Mouse (Mus musculus): ENCODE measurements around the gene B4galnt1. TPM values are rescaled to one million over a fixed set of nuclear protein-coding genes. Genes with fewer than 3 reads are reported as not detected.
"Not testable (repeated sequence)": the region's sequence is repeated elsewhere in the genome, so short reads cannot be mapped to it uniquely, and the experiment has no call there.

The B4galnt1 gene
- 1 to 10 TPM; 3.4 to 3.6 TPM for total RNA-seq (2021)
- long read RNA-seq, experiment 1, partial matches to known transcripts = 2 of 13 reads
- long read RNA-seq, experiment 1, other reads (novel, unspliced or antisense) = 4 of 13 reads
- long read RNA-seq, experiment 2, partial matches to known transcripts = 1 of 8 reads
- long read RNA-seq, experiment 2, other reads (novel, unspliced or antisense) = 5 of 8 reads

DNA sequence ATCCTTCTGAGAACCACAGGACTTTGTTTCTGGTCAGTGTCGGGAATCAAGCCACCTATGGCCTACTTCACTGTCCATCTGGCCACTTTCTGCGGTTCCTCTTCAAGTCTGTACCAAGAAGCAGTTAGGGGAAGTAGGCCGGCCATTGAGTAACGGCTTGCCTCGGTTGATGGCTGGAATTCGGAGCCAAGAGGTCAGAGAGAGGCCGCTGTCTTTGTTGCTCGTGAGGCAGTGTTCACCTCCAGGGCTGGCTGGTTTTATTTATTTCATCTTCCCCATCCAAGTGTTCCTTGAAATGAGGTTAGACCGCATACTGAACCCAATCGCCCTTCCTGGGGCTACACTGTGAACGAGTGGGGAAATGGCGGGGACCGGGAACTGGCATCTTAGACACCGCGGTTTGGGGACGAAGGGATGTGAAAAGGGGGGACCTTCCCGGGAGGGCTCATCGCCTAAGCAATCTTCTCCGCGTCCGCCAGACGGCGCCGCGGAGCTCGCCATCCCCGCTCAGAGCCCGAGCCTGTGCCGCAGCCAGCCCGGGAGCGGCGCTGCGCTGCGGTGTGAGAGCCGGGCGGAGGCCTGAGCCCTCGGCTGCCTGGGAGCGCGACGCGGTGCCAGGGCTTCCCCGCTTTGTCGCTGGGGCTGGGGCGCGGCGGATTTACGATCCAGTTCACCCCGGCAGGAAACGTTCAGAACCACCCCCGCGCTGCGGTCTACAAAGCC lies at the start of gene B4galnt1:
Gene B4galnt1, plus strand, starts transcription at position 595 of the 723 bp plus-strand sequence.
- peak; percentile 57 to 75 for DNase-seq (ENCODE audit: low spot score in 2 of 2)

DNA sequence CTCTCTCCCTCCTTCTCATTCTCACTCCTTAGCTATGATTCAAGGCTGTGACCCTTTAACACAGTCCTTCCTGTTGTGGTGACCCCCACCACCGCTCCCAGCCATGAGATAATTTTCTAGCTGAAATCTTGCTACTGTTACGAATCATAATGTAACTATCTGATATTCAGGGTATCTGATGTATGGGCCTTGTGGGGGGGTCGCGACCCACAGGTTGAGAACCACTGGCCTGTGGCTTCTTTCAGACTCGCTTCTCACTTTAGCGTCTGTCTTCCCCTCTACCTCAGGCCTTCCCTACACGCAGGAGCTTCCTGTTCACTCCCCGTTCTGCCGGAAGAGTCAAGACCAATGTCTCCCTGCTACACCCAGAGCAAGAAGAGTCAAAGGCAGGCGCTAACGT lies 46.6 kb upstream of the B4galnt1 start:
- DNase-seq (ENCODE audit: low spot score in 2 of 2) = no peak

DNA sequence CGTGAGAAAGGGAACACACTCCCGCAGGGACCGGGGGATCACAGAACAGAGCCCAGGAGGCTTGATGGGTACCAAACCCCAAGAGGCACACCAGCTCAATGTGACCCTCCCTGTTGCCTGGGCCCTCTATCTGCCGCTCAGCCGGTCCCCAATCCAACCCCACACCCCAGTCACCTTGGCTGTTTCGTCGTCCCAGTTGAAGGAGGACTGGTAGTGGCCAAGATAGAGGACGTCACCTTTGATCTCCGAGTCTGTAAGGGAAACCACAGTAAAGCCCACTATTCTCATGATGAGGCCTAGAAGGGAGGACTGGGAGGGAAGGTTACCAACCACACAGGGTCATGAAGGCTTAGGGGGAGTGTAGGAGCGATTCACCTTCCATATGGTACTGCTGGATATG lies 45.8 kb upstream of the B4galnt1 start:
- no peak for DNase-seq (ENCODE audit: low spot score in 2 of 2)

DNA sequence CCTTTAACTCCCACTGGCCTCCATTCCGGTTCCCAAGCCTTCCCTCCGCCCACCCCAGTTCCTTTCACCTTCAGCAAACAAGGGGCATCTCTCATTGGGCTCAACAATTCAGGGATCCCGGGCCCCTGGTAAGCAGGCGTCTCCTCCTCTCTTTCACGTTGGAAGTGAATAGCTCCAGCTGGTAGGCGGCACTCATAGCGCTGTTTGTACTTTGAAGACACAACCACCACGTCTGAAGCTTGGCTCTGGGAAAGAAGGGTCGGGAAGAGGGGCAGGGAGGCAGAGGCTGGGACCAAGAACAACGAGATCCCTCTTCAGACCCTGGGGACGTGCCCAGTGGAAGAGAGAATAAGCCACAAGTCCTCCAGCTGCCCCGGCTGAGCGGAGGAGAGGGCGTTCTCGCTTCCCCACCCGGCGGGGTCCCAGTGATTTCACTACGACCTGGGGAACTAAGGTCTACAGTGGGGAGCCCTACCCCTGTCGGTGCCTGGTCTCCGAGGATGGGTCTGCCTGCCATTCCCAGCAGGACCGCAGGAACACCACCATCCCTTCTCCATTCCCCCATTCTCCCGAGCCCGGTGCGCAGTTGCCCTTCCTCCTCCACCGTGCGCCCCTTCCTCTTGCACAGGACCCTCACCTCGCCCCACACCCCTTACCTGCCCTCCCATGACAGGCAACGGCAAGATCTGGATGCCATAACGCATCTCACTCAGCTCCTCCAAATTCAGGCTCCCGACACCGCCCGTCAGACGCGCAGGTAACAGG lies 44.5 kb upstream of the B4galnt1 start:
- DNase-seq (ENCODE audit: low spot score in 2 of 2) = no peak

DNA sequence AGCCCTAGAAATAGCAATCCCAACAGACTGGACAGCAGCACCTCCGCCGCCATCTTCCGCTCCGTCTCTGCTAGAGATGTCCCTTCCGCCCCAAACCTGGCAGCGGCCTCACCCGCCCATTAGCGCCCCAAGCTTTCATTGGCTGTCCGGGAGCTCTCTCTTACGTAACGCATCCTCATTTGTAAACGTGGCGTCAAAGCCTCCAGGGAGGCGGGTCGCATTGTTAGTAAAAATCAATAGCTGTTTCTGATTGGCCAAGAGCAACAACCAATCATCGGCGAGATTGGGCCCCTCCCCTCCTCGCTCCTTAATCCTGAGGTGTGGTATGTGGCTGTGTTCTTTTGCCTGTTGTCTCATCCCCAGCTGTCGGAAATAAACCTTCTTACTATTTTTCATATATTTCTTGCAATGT lies 44.0 kb upstream of the B4galnt1 start, which contains the start of gene Os9:
Gene Os9, minus strand, starts transcription at position 66 of the 412 bp plus-strand sequence.
- peak; percentile 90 to 96 for DNase-seq (ENCODE audit: low spot score in 2 of 2)

DNA sequence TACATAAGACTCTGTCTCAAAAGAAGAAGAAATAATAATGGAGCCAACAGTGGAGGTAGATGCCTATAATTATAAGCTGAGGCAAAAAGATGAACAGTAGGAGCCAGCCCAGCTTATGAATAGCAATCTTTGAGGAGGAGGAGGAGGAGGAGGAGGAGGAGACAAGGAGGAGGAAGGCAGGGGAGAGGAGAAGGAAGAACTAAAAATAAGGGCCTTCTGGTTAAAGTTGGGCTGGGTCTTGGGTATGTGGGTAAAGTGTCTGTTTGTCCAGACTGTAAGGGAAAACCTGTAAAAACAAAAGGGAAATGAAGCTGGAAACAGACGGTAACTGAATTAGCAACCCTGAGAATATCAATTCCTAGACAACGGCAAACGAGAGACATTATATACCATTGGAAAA lies 43.0 kb upstream of the B4galnt1 start:
- no peak for DNase-seq (ENCODE audit: low spot score in 2 of 2)

DNA sequence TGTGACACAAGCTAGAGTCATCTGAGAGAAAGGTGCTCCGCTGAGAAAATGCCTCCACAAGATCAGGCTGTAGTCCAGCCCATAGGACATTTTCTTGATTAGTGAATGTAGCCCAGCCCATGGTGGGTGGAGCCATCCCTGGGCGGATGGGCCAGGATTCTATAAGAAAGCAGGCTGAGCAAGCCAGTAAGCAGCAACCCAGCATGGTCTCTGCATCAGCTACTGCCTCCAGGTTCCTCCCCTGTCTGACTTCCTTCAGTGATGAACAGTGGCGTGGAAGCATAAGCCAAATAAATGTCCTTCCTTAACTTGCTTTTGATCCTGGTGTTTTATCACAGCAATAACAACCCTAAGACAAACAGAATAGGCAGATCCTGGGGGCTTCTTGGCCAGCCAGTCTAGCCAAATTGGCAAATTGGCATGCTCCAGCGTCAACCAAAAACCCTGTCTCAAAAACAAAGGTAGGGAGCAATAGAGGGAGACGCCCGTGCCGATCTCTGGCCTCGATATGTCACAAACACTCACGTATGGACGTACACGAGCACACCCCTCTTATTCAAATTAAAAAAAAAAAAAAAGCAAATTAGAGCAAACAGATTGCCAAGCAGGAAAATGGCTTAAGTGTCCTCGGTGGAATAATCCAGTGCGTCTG lies 42.1 kb upstream of the B4galnt1 start:
- no peak for DNase-seq (ENCODE audit: low spot score in 2 of 2)

DNA sequence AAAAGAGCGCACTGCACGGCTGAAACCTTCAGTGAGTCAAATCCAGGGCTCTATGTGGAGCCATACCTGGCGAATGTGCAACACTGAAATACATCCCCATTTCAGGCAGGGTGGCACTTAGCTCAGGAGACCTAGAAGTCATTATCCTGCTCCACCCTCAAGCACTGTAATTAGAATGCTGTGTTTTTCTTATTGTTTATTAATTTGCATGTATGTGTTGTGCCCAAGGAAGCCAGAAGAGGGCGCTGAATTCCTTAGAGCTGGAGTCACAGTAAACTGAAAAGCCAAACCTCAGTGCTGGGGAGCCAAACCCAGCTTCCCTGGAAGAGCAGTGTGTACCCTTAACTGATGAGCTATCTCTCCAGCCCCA lies 41.6 kb upstream of the B4galnt1 start:
- peak in 1 of 2 experiments; percentile 48 for DNase-seq (ENCODE audit: low spot score in 2 of 2)

DNA sequence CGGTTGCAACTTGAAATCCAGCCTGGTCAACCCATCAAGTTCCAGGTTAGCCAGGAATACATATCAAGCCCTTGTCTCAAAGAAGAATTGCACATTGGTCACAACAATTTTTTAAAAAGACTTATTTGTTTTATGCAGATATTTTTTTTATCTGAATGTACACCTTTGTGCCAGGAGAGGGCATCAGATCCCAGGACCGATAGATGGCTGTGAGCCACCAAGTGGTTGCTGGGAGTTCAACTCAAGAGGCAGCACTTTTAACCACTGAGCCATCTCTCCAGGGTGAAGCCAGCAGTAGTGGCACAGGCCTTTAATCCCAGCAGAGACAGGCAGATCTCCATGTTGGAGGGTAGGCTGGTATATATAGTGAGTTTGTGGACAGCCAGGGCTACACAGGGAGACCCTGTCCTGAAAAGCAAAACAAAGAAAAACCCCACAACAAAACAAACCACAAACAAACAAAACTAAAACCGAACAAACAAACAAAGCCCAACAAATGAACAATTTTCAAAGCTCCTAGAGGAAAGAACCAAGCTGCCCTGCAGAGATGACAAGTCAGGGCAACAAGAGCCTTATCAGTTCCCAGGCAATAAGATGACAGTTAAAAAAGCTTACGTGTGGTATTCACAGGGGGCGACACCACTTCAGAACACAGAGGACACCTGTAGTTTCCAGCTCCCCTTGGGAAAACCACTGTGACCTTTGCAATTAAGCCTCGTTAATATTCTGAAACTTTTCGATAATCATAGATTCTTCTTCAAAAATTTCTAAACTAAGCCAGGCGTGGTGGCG lies 39.6 kb upstream of the B4galnt1 start:
- DNase-seq (ENCODE audit: low spot score in 2 of 2) = no peak

DNA sequence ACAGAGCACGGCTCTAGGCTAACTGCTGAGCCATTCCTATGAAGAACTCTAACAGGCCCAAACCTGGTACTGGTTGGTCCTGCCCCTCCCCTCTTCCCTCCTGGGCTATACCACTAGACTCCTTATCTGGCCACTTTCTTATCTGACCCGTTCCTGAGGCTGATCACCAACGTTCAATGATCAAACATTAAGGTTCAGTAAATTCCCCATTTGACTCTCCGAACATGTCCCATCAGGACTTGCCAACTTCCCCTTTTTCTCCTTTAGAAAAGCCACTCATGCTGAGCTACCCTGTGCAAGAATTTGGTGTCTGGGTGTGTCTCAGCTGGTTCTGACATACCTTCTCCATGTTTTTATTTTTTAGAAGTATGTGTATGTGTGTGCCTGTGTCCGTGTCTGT lies 38.4 kb upstream of the B4galnt1 start:
- DNase-seq (ENCODE audit: low spot score in 2 of 2) = no peak

DNA sequence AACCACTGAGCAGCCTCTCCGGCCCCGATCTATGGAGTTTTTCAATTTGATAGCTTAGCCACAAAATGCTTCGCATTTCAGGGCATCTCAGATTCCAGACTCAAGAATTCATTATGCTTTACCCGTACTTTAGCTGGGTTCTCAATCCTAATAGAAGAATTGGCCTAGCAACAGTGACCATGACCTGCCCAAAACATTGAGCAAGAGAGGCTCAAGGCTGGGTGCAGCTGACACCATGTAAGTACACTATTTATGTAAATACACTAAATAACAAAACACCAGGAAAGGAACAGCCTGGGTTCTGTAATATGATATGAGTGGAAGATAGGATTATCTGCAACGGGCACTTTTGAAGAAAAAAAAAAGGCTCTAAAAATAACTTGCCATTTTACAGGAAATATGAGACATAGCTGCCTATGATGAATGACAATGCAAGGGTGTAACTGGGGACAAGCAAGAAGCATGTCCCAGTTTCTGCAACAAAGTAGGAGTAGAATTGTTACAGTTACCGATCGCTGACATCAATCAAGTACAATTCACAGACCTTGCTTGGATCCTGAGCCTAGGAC lies 37.2 kb upstream of the B4galnt1 start:
- no peak for DNase-seq (ENCODE audit: low spot score in 2 of 2)

DNA sequence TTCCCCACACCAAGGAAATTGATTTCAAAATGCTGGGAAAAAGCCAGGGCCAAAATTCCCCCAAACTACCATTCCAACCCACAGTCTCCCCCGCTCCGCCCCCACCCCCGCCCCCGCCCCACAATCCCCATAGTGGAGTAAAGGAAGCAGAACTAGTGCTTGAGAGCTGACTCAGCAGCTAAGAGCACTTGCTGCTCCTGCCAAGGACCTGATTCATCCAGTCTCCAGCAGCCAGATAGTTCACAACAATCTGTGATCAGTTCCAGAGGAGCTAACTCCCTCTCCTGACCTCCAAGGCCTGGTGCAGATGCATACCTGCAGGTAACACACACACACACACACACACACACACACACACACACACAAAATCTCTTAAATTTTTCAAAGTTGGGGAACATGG lies 35.6 kb upstream of the B4galnt1 start:
- no peak for DNase-seq (ENCODE audit: low spot score in 2 of 2)

DNA sequence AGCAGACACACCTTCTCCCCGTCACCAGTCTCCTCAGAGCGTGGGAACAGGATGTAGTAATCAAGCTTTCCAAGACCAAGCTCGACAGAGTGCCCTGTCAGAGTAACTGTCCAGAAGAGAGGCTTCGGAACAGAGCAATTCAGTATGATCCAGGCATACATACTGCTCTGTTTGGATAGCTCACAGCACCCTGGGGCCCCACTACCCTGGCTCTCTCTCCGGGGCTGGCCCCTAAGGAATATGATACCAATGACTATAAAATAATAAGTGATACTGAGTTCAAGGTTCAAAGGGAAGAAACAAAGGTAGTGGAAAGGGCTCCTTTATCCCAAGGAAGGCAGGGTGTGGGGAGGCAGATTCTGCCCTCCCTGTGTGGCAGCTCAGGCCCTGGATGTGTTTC lies 32.6 kb upstream of the B4galnt1 start:
- no peak for DNase-seq (ENCODE audit: low spot score in 2 of 2)

DNA sequence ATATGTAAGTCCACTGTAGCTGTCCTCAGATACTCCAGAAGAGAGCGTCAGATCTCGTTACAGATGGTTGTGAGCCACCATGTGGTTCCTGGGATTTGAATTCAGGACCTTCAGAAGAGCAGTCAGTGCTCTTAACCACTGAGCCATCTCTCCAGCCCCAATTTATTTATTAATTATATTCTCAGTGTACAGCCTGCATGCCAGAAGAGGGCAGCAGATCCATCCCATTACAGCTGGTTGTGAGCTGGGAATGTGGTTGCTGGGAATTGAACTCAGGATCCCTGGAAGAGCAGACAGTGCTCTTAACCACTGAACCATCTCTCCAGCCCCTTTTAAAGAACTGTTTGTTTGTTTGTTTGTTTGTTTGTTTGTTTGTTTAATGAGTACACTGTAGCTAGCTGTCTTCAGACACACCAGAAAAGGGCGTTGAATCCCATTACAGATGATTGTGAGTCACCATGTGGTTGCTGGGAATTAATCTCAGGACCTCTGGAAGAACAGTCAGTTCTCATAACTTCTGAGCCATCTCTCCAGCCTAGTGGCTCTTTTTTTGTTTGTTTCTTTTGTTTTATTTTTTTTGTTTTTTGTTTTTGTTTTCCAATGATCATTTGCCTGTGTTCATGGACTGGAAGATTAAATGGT lies 30.5 kb upstream of the B4galnt1 start:
- not testable (repeated sequence) for DNase-seq (ENCODE audit: low spot score in 2 of 2)

DNA sequence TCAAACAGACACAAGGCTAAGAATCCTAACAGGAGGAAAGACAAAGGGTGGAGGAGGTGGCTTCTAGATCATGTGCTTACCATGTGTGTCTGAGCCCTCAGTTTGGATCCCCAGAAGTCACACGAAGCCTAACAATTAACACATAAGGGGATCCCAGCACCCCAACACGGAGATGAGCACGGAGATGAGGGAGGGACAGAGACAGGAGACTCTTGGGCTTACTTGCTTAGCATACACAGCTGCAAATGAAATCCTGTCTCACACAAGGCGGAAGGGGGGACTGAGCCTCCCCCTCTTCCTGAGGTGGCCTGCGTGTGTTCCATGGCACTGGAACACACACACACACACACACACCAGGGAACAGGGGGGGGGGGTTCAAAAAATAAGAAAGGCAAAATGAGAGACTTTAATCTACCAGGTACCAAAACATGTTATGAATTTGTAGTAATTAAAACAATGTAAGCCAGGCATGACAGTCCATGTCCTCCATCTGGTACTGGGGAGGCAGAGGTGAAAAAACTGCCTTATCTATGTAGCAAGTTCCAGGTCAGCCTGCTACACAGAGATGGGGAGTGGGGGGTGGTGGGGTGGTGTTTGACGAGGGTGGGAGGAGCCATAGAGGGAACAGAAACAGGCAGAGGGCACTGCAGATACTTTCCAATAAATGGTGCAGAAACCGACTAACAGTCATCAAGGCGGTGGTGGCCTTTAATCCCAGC lies 29.7 kb upstream of the B4galnt1 start:
- no peak for DNase-seq (ENCODE audit: low spot score in 2 of 2)

DNA sequence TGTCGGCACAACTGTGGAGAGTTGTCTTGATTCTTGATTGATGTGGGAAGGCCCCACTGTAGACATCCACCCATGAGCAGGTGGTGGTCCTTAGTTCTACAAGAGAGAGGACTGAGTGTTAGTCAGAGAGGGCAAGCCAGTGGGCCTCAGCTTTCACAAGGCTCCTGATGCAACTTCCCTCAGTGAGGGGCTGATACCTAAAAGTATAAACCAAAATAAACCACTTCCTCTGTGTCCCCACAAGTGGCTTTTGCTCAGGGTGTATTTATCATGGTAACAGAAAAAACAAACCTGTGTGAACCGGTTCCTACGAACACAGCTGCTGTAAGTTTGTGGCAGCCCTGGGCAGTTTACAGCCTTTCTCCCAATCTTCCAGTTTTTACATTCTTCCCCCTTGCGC lies 28.5 kb upstream of the B4galnt1 start:
- DNase-seq (ENCODE audit: low spot score in 2 of 2) = no peak

DNA sequence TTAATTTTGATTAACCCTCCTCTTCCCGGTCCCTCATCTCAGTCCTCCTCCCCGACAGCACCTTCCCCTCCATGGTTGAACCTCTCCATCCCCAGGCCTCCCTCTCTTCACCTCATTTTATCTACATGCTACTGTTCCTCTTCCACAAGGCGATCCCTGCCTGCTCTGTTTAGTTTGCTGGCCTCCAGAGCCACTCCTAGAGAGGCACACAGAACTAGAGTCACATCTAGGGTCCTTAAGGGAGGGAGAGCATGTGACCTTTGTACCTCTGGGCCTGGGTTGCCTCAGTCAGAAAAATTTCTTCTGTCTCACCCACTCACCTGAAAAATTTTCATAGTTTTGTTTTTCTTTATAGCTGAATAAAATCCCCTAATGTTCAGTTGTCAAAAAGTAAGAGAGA lies 27.1 kb upstream of the B4galnt1 start:
- DNase-seq (ENCODE audit: low spot score in 2 of 2) = no peak

DNA sequence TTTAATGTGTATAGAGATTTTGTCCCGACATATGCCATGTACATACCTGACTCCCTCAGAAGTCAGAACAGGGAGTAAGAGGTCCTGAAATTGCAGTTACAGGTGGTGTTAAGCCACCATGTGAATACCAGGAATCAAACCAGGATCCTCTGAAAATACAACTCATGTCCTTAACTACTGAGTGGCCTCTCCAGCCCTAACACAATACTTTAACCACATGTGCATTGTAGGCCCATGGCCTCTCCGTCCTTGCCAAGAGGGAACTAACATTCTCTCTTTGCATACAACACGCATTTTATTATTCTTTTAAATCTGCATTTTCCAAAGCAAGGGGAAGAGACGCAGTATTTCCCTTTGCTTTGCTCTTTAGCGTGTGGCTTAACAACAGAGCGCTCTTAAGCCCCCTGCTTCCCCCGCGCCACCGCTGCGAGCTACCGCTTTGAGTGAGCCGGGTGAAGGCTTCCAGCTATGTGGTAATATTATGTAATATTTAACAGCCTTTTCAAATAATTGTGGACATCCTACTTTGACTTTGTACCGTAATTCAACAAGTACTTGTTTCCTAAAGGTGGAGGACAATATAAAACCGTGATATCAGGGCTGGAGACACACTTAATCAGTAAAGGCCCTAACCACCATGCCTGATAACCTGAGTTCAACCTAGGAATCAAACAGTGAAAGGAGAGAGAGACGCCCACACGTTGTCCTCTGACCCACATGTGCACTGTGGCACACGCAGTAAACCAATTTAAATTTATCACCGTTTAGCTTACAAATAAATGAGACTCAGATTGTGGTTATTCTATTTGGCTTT lies 26.5 kb upstream of the B4galnt1 start:
- no peak for DNase-seq (ENCODE audit: low spot score in 2 of 2)

DNA sequence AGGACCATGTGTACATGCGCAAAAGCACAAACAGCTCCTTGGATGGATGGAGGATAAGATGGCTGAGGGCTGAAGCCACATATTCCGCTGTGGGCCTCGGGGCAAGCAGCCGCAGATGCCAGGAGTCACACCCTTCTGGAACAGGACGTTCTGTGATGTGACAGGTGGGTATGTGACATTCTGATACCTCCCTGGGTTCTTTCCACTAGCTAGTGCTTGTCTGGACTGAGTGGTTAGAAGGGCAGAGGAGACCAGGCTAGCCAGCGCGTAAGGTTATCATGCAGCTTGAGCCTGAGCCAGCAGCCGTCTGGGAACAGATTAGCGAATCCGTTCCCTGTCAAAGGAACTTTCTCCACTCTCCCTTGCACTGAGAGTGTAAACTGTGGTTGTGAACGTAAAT lies 24.1 kb upstream of the B4galnt1 start:
- DNase-seq (ENCODE audit: low spot score in 2 of 2) = no peak

Measured in gastrocnemius, postnatal 4 days (tissue).